Mouse (Mus musculus): ENCODE measurements around the gene Foxr2.

Gene Foxr2

GRCm38 (mm10) chrX:153118486-153118885 lies at the start of gene Foxr2:
Foxr2 (plus strand) TSS chrX:153118786.
- no peak for DNase-seq (ENCODE audit: low spot score)

GRCm38 (mm10) chrX:153119013-153119412 lies 427 bp downstream of the Foxr2 start:
- DNase-seq (ENCODE audit: low spot score): no peak

DNA sequence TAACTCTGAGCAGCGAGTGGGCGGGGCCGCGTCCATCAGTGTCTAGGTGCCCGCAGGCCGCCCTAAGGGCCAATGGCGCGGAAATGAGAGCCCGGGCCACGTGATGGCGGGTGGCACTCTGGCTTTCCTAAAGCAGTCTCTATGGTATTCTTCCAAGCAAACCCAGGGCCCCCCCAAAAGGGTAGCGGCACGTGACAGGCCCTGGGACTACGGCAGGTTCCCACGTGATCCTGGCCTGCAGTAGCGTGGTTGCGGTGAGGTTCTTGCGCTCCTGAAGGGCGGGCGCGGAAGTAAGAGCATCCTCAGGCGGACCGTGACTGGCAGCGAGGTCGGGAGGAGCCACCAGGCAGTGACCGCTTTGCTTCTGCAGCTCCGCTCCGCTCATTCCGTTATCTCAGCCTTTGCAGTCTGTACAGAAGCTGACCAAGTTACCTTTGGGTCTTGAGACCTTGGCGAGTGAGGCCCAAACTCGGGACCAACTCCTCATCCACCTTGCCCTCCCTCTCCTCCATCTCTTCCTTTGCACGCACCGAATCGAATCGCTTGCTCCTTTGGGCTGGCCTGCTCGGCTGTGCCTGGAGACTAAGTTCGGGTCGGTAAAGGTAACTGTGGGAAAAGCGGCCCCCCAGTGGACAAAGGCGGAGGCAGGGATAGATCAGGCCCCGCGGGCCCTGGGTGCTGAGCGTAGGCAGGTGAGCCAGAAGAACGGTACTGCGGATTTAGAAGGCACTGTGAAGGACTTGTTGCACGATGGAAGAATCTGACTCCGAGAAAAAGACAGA lies 21.3 kb downstream of the Foxr2 start, which contains the start of gene Rragb:
Gene Rragb, plus strand, starts transcription at position 248 of the 782 bp plus-strand sequence.
- DNase-seq (ENCODE audit: low spot score): peak; percentile 89

GRCm38 (mm10) chrX:153142656-153143055 lies 24.1 kb downstream of the Foxr2 start:
- no peak for DNase-seq (ENCODE audit: low spot score)

DNA sequence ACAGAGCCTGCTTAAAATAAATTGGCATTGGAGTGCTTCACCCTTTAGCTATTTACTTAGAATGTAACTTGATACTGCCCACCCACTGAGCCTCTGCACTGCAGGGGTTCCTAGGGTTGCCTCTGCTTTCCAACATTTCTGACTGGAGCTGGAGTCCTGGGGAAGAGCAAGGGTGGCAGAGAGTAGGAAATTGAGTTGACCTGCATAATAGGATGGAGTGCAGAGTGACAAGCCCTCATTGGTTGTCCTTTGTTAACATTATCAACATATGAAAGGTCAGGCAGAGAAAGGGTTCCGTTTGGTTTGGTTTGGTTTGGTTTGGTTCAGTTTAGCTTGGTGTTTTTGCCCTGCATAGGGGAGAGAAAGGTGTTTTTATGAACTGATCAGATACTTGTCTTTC lies 33.2 kb downstream of the Foxr2 start:
- DNase-seq (ENCODE audit: low spot score): no peak

- DNase-seq (ENCODE audit: low spot score): peak; percentile 9
Measured at GRCm38 (mm10) chrX:153155322-153155721, 36.7 kb downstream of the Foxr2 start.

GRCm38 (mm10) chrX:153174786-153175185 lies 56.2 kb downstream of the Foxr2 start:
- no peak for DNase-seq (ENCODE audit: low spot score)

DNA sequence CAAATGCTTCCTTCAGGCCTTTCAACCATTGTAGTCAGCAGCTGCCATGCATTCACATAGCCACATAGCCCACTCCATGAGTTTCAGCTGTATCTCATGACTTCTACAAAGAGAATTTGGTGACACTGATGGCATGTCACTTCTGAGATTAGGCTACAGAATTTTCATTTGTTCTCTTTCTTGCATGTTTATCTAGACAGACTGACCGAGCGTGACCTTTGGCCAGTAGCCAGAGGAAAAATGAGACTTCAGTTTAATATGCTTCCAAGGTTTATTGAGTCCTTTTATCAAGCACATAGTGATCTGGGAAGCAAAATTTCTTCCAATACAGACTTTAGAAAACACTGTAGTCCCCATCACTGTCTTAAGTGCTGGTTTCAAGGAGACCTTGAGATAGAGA lies 63.6 kb downstream of the Foxr2 start:
- DNase-seq (ENCODE audit: low spot score): no peak
